Mouse (Mus musculus): ENCODE measurements around the gene Trim42.

DNA sequence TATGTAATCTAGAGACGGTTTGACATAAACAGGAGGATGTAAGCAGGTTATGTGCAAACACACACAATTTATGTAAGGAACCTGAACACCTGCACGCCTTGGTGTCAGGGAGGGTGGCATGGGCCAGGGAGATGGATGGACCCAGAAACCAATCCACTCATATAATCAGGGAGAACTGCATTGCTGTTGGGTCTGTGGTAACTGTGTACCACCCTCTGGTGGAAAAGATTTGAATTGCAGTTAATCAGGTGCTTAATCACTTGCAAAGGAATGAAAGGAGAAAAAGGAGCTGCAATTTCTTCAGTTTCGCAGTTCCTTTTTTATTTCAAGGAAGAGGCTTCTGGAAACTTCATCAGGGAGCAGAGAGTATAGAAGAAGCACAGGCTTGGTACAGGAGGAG lies 46.9 kb downstream of the Trim42 start:
- TF ChIP-seq POLR2A (IDR thresholded peaks at IDR 0.05; ENCODE audit: borderline replicate concordance, low read depth, low read length) (no peak), CTCF (IDR thresholded peaks at IDR 0.05; ENCODE audit: low read depth, low read length) (no peak)
